ENCODE assay signal across 10 mouse cellular contexts in genomic region chr12:113578241-113578640, GRCm38 (mm10). TPM values are rescaled to one million over a fixed set of nuclear protein-coding genes. Genes with fewer than 3 reads are reported as not detected.
DNase-seq lines count a peak whose midpoint lies in the region; ATAC-seq lines count a peak whose summit lies in the region.
"Had no signal": no experiment of that assay in that cellular context is flagged by ENCODE, and none has a peak within 500 bp of the region (broad histone marks: within the 10 kb centered on the region; RNA-seq: fewer than 3 reads in every experiment).

No protein-coding gene starts in this region.

- intact Hi-C loops in left cerebral cortex, postnatal 4 days (cut with DNase I) = no loop called here

- no peak overlapping the region for H3K4me2 ChIP-seq in neural tube, embryonic 15.5 days

- no peaks in the 10 kb centered on the region for H3K27me3 ChIP-seq in neural tube, embryonic 15.5 days (replicated peaks)
- no peaks in the 10 kb centered on the region for H3K27me3 ChIP-seq in hindbrain, embryonic 10.5 days (ENCODE audit: insufficient read depth, poor library complexity, severe bottlenecking)

- H3K27ac ChIP-seq in neural tube, embryonic 15.5 days (replicated peaks) = no peak overlapping the region
- H3K27ac ChIP-seq in hindbrain, embryonic 10.5 days = no peak overlapping the region

- H3K9ac ChIP-seq in neural tube, embryonic 15.5 days (replicated peaks) = no peak overlapping the region

- 55% methylated on average over 6 of the region's 6 CpGs for WGBS in neural tube, embryonic 15.5 days
- 52% methylated on average over 6 of the region's 6 CpGs for WGBS in hindbrain, embryonic 10.5 days

- H3K36me3 ChIP-seq in neural tube, embryonic 15.5 days = no peaks in the 10 kb centered on the region
- H3K36me3 ChIP-seq in hindbrain, embryonic 10.5 days = no peaks in the 10 kb centered on the region

- no peaks in the 10 kb centered on the region for H3K4me1 ChIP-seq in neural tube, embryonic 15.5 days
- H3K4me1 ChIP-seq in hindbrain, embryonic 10.5 days (replicated peaks) = no peaks in the 10 kb centered on the region

- H3K4me3 ChIP-seq in neural tube, embryonic 15.5 days (replicated peaks) = no peak overlapping the region
- H3K4me3 ChIP-seq in hindbrain, embryonic 10.5 days = no peak overlapping the region

- DNase-seq in layer of hippocampus, adult 11-12 months (ENCODE audit: low spot score) = peak; percentile 4
- no peak for DNase-seq in layer of hippocampus, postnatal 14 days (ENCODE audit: low spot score in 2 of 2)
- DNase-seq in CD8-positive naive resting alpha-beta T cell, adult 2 months (ENCODE audit: low read depth in 2 of 2, low spot score in 2 of 2) = peak; percentile 13 to 48
- DNase-seq in adrenal gland, adult 2 months = peak; percentile 19
- DNase-seq in left cerebral cortex, postnatal 4 days = peak; percentile 0
- no peak for DNase-seq in hindbrain, embryonic 10.5 days (ENCODE audit: low spot score)
- DNase-seq in layer of hippocampus, postnatal 36 days = no peak

- H3K9me3 ChIP-seq in neural tube, embryonic 15.5 days (replicated peaks) = no peaks in the 10 kb centered on the region
- H3K9me3 ChIP-seq in hindbrain, embryonic 10.5 days = peaks cover 23% of the 10 kb centered on the region; the same call in 1 of the 2 replicates

- ATAC-seq in neural tube, embryonic 15.5 days (ENCODE audit: low FRiP score) = no peak

RNA-seq across cellular contexts. Expression of gene Adam6a, which starts 34.5 kb away (rescaled TPM):
- total RNA-seq in layer of hippocampus, postnatal 14 days (2021) = not detected
- not detected for total RNA-seq in adrenal gland, adult 2 months (2021)
- polyA plus RNA-seq in adrenal gland, adult 2 months (2012; rRNA removed) = not detected in 2 replicates
- not detected for total RNA-seq in left cerebral cortex, postnatal 4 days (2021)
- polyA plus RNA-seq in neural tube, embryonic 15.5 days (2015; fragmentation: Nextera tagmentation; extraction: Ambion mirVana) = not detected in 2 replicates
- polyA plus RNA-seq in hindbrain, embryonic 10.5 days (2016; fragmentation: Nextera tagmentation; extraction: Ambion mirVana) = not detected in 2 replicates
- total RNA-seq in layer of hippocampus, postnatal 36 days (2021) = not detected
- total RNA-seq: neutrophil, adult 5-6 weeks had no signal
- polyA plus RNA-seq: embryonic facial prominence, embryonic 11.5 days had no signal

Comparison
In these comparisons a context has a peak if more than half of its experiments do, and no peak if none do; other contexts are left out.
1. DNase-seq: peak in layer of hippocampus, adult 11-12 months (single experiment), CD8-positive naive resting alpha-beta T cell, adult 2 months (2 of 2), adrenal gland, adult 2 months (single experiment) and left cerebral cortex, postnatal 4 days (single experiment); none in layer of hippocampus, postnatal 14 days (0 of 2), hindbrain, embryonic 10.5 days (single experiment) and layer of hippocampus, postnatal 36 days (0 of 2).